Mouse (Mus musculus) CH12.LX (cell line): Measurements from ENCODE around the gene Ap1ar. TPM values are rescaled to one million over a fixed set of nuclear protein-coding genes. Genes with fewer than 3 reads are reported as not detected.

Source experiments
- DNase-seq: peaks from one replicate; pipeline ENCODE4 v3.0.0-alpha.2; 2013; ENCODE audit errors: extremely low read depth
- H3K27ac ChIP-seq: 2 replicates; pipeline ENCODE4 v1.5.1; 2012; ENCODE audit warnings: low read depth, mild to moderate bottlenecking, control low read depth, moderate library complexity; ENCODE audit not compliant: insufficient read depth
- H3K27me3 ChIP-seq: replicated peaks from 2 replicates; pipeline ENCODE3; 2012; ENCODE audit warnings: inconsistent platforms
- H3K36me3 ChIP-seq, 2 experiments: replicated peaks in 1 of 2; 2 replicates each; pipeline versions ENCODE3 to v1.6.1; 2012; ENCODE audit warnings: inconsistent platforms in 1 of 2, low read length in 1 of 2, mild to moderate bottlenecking in 1 of 2, mixed read lengths in 1 of 2, moderate library complexity in 1 of 2; ENCODE audit not compliant: control insufficient read depth in 1 of 2, insufficient read depth in 1 of 2
- H3K4me1 ChIP-seq, 2 experiments: 2 replicates each; pipeline ENCODE4 v1.6.1; 2012; ENCODE audit warnings: inconsistent platforms in 1 of 2, moderate library complexity in 1 of 2; ENCODE audit not compliant: insufficient read depth in 2 of 2, control insufficient read depth in 1 of 2
- H3K4me2 ChIP-seq: 2 replicates; pipeline ENCODE4 v1.6.1; 2012; ENCODE audit warnings: low read depth, mild to moderate bottlenecking, control low read depth; ENCODE audit not compliant: poor library complexity, insufficient read depth, severe bottlenecking
- H3K4me3 ChIP-seq, 3 experiments: fragments of 150-350 bp in 1 of 3; sonication (generic) in 1 of 3; replicated peaks in 1 of 3; 2 replicates each; pipeline versions ENCODE3 to v1.5.1; 2011 to 2012; ENCODE audit warnings: low read depth in 2 of 3, low read length in 2 of 3, mild to moderate bottlenecking in 2 of 3, moderate library complexity in 2 of 3, control low read depth in 1 of 3, improper control_type of control experiment in 1 of 3, inconsistent platforms in 1 of 3, mixed read lengths in 1 of 3; ENCODE audit not compliant: poor library complexity in 1 of 3
- H3K79me2 ChIP-seq: replicated peaks from 2 replicates; pipeline ENCODE4 v1.6.1; 2012; ENCODE audit warnings: mild to moderate bottlenecking, moderate library complexity; ENCODE audit not compliant: control insufficient read depth, poor library complexity, insufficient read depth, severe bottlenecking; ENCODE audit errors: extremely low read depth
- H3K9ac ChIP-seq: 2 replicates; pipeline ENCODE4 v1.6.1; 2012; ENCODE audit warnings: low read depth, mild to moderate bottlenecking, control low read depth, moderate library complexity; ENCODE audit not compliant: insufficient read depth
- H3K9me3 ChIP-seq: replicated peaks from 2 replicates; pipeline ENCODE3; 2012; ENCODE audit warnings: low read length, inconsistent platforms, mixed read lengths
- BHLHE40 ChIP-seq: IDR thresholded peaks from 2 replicates; pipeline ENCODE4 v1.6.1; 2011; ENCODE audit warnings: mild to moderate bottlenecking, low read depth, low read length, improper control_type of control experiment
- CHD2 ChIP-seq: IDR thresholded peaks from 2 replicates; pipeline ENCODE4 v1.6.1; 2011; ENCODE audit warnings: low read length, improper control_type of control experiment
- ELF1 ChIP-seq: IDR thresholded peaks from 2 replicates; pipeline ENCODE4 v1.6.1; 2014; ENCODE audit warnings: low read depth, mild to moderate bottlenecking, inconsistent platforms, low read length, improper control_type of control experiment
- EP300 ChIP-seq: IDR thresholded peaks from 2 replicates; pipeline ENCODE4 v1.6.1; 2011; ENCODE audit warnings: low read length, improper control_type of control experiment
- ETS1 ChIP-seq: conservative IDR thresholded peaks from 2 replicates; pipeline ENCODE4 v1.6.1; 2012; ENCODE audit warnings: low read depth, mild to moderate bottlenecking, inconsistent platforms, low read length, improper control_type of control experiment, moderate library complexity
- IRF4 ChIP-seq: IDR thresholded peaks from 2 replicates; pipeline ENCODE4 v1.6.1; 2014; ENCODE audit warnings: low read depth, mild to moderate bottlenecking, inconsistent platforms, low read length, improper control_type of control experiment
- KAT2A ChIP-seq: IDR thresholded peaks from 2 replicates; pipeline ENCODE4 v1.6.1; 2012; ENCODE audit warnings: low read length, improper control_type of control experiment, inconsistent platforms; ENCODE audit not compliant: insufficient replicate concordance
- MAFK ChIP-seq: IDR thresholded peaks from 2 replicates; pipeline ENCODE4 v1.6.1; 2011; ENCODE audit warnings: low read length, improper control_type of control experiment; ENCODE audit not compliant: insufficient replicate concordance
- MAZ ChIP-seq: IDR thresholded peaks from 2 replicates; pipeline ENCODE4 v1.6.1; 2012; ENCODE audit warnings: low read depth, mild to moderate bottlenecking, inconsistent platforms, low read length, improper control_type of control experiment, moderate library complexity
- MEF2A ChIP-seq: IDR thresholded peaks from 2 replicates; pipeline ENCODE4 v1.6.1; 2014; ENCODE audit warnings: low read depth, mild to moderate bottlenecking, inconsistent platforms, low read length, improper control_type of control experiment, borderline replicate concordance
- NELFE ChIP-seq: IDR thresholded peaks from 2 replicates; pipeline ENCODE4 v1.6.1; 2011; ENCODE audit warnings: low read depth, low read length, improper control_type of control experiment
- NRF1 ChIP-seq: IDR thresholded peaks from 2 replicates; pipeline ENCODE4 v1.6.1; 2014; ENCODE audit warnings: low read depth, mild to moderate bottlenecking, inconsistent platforms, low read length, improper control_type of control experiment, moderate library complexity
- PAX5 ChIP-seq: IDR thresholded peaks from 2 replicates; pipeline ENCODE4 v1.6.1; 2012; ENCODE audit warnings: low read length, inconsistent platforms, mixed read lengths
- POLR2A ChIP-seq: IDR thresholded peaks from 2 replicates; pipeline ENCODE4 v1.6.1; 2011; ENCODE audit warnings: low read depth, mild to moderate bottlenecking, improper control_type of control experiment, low read length
- RAD21 ChIP-seq: IDR thresholded peaks from 2 replicates; pipeline ENCODE4 v1.6.1; 2011; ENCODE audit warnings: low read depth, mild to moderate bottlenecking, low read length, improper control_type of control experiment, moderate library complexity
- SMC3 ChIP-seq: IDR thresholded peaks from 2 replicates; pipeline ENCODE4 v1.6.1; 2011; ENCODE audit warnings: low read depth, low read length, improper control_type of control experiment
- TBP ChIP-seq: conservative IDR thresholded peaks from 2 replicates; pipeline ENCODE4 v1.6.1; 2011; ENCODE audit warnings: low read depth, low read length, improper control_type of control experiment
- UBTF ChIP-seq: IDR thresholded peaks from 2 replicates; pipeline ENCODE4 v1.6.1; 2012; ENCODE audit warnings: low read depth, mild to moderate bottlenecking, inconsistent platforms, low read length, improper control_type of control experiment, moderate library complexity
- USF1 ChIP-seq: IDR thresholded peaks from 2 replicates; pipeline ENCODE4 v1.6.1; 2014; ENCODE audit warnings: low read depth, mild to moderate bottlenecking, inconsistent platforms, low read length, improper control_type of control experiment
- ZC3H11A ChIP-seq: IDR thresholded peaks from 2 replicates; pipeline ENCODE4 v1.6.1; 2012; ENCODE audit warnings: low read depth, mild to moderate bottlenecking, inconsistent platforms, low read length, improper control_type of control experiment
- ZKSCAN1 ChIP-seq: IDR thresholded peaks from 2 replicates; pipeline ENCODE4 v1.6.1; 2012; ENCODE audit warnings: low read depth, inconsistent platforms, low read length, improper control_type of control experiment, borderline replicate concordance
- dilution Hi-C: fragments of 300-500 bp; cut with MboI; formaldehyde crosslinking; loops from 2 replicates; pipeline ENCODE4 v1.14.3; 2020; ENCODE audit warnings: low sequenced_read_pairs; ENCODE audit not compliant: extremely low pct_unique_long_range_greater_than_20kb, extremely low pct_ligation_motif_present
- in situ Hi-C: fragments of 300-500 bp; cut with MboI; formaldehyde crosslinking; loops from 3 replicates; pipeline ENCODE4 v1.14.3; 2019; ENCODE audit warnings: low sequenced_read_pairs, low pct_ligation_motif_present, low pct_unique_long_range_greater_than_20kb, mixed read lengths
- polyA plus RNA-seq: library from polyadenylated mRNA; unstranded; fragments of >175 nt; gene quantifications from 2 replicates; pipeline ENCODE4 v1.2.1, GENCODE M21; 2012; ENCODE audit warnings: low read depth; ENCODE audit not compliant: insufficient read length
- total RNA-seq, 2 experiments: library from RNA; depleted of rRNA; stranded (reverse); fragments of 300-350 nt in 1 of 2; fragments of >200 nt in 1 of 2; gene quantifications; 2 replicates each; pipeline ENCODE4 v1.2.3; 2012 to 2014

The Ap1ar gene
- total and polyA plus RNA-seq, 3 experiments: 45.8 to 64.4 (median 51.2) TPM

DNA sequence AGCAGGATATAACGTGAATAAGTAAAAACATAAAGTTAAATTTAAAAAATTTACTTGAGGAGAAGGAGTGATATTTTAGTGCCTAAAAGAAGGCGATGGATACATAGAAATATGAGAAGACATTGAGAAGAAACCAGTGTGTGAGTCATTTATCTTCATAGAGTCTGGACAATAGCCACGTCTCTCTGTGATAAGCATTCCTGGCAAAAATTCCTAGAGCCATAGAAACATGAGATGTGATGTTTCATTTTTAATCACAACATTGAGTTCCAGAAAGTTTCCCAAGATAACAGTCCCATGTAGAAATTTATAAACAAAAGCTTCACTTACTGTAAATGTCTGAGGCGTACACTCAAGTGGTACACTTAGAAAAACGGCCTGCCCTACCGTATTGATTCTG lies 54.4 kb downstream of the Ap1ar start:
- Histone ChIP-seq H3K27me3 (no peaks in the 10 kb centered on the region), H3K4me3 (no peak overlapping the region), H3K79me2 (no peaks in the 10 kb centered on the region), H3K36me3 (no peaks in the 10 kb centered on the region), H3K9ac (no peak overlapping the region), H3K4me1 (peaks cover 0 to 23% of the 10 kb centered on the region in 2 experiments; a peak in 2 of 4 replicates), H3K4me2 (no peak overlapping the region), H3K27ac (no peak overlapping the region), H3K9me3 (peaks cover 4% of the 10 kb centered on the region)
- in situ Hi-C loops (no loop called here), dilution Hi-C loops (no loop called here)
- no peak for DNase-seq
- TF ChIP-seq MAZ (no peak), UBTF (no peak), IRF4 (no peak), USF1 (no peak), NELFE (no peak), NRF1 (no peak)

DNA sequence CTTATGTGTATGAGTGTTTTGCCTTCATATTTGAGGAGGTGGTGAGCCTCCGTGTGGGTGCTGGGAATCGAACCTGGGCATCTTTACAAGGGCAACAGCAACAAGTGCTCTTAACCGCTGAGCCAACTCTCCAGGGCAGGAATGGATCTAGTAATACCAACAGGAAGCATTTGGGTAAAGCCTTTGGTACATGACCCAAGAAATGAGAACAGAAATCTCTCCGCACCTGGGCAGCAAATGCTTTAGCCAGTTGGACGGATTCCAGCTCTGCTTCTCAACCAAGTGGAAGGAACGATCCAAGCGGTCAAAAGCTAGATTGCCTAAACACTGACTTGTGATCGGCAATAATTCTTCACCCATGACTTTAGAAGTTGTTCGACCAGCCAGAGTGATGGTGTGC lies 56.4 kb downstream of the Ap1ar start:
- Histone ChIP-seq H3K4me2 (no peak overlapping the region), H3K36me3 (no peaks in the 10 kb centered on the region), H3K79me2 (no peaks in the 10 kb centered on the region), H3K9me3 (peaks cover 4% of the 10 kb centered on the region), H3K9ac (no peak overlapping the region), H3K4me3 (no peak overlapping the region), H3K4me1 (peaks cover 0 to 9% of the 10 kb centered on the region in 2 experiments; a peak in 1 of 4 replicates), H3K27ac (no peak overlapping the region), H3K27me3 (no peaks in the 10 kb centered on the region)
- dilution Hi-C loops: no loop called here
- TF ChIP-seq MAZ: no peak
- no peak for TF ChIP-seq KAT2A
- no peak for TF ChIP-seq RAD21
- TF ChIP-seq ZC3H11A: no peak
- no peak for TF ChIP-seq MAFK
- no peak for TF ChIP-seq USF1
- TF ChIP-seq TBP: no peak
- TF ChIP-seq MEF2A: no peak
- no peak for TF ChIP-seq EP300
- no peak for TF ChIP-seq CHD2
- TF ChIP-seq NRF1: no peak
- TF ChIP-seq ZKSCAN1: no peak
- no peak for TF ChIP-seq SMC3
- no peak for TF ChIP-seq ELF1
- no peak for TF ChIP-seq NELFE
- TF ChIP-seq BHLHE40: no peak
- no peak for TF ChIP-seq IRF4
- TF ChIP-seq POLR2A: no peak
- TF ChIP-seq ETS1: no peak
- TF ChIP-seq PAX5: no peak
- no peak for DNase-seq
- in situ Hi-C loops: no loop called here
